Mouse (Mus musculus) heart, postnatal 0 days (tissue): Measurements from ENCODE around the gene Dhdh.

Source experiments
- CTCF ChIP-seq: IDR thresholded peaks from 2 replicates; pipeline ENCODE4 v1.5.1; 2016; ENCODE audit warnings: antibody characterized with exemption, control low read depth, low read depth
- EP300 ChIP-seq: IDR thresholded peaks from 2 replicates; pipeline ENCODE4 v1.6.1; 2016; ENCODE audit warnings: antibody characterized with exemption, low read depth

DNA sequence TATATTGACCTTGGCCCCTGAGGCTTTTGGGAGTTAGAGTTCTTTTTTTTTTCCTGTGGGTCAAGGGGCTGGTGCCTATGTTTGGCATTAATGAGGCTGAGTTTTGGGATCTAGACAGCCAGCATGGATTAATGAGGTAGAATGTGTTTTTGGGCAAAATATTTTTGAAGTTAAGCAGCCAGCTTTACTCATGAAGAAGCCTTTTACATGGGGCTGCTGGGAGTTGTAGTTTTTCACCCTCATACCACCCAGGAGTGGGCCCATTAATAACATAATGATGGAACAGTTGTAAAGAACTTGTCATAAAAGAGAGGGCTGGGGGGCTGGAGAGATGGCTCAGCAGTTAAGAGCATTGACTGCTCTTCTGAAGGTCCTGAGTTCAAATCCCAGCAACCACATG lies 42.0 kb downstream of the Dhdh start:
- TF ChIP-seq CTCF (no peak), EP300 (no peak)
